Mouse (Mus musculus): ENCODE measurements at regions not wholly inside any gene's neighbourhood (a gene's known extent, or its start where the extent isn't known, plus 50 kb on each side); places are given as distances from the start of the nearest gene placed in this dataset.

DNA sequence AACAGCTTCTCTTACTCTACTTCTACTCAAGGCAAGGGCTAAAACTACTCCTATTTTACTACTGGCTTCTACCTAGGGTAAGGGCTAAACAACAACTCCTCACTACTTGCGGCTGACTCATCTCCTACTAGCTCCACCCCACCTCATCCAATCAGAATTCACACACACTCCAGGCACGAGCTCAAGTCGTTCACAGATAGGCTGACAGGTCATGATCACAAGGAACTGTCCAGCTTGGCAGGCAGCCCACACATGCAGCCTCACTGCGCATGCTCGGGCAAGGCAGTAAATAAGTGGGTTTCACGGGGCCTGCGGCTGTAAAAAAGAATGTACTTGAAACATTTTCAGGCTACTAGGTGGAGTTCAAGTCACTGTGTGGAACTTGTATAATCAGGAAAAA, 197.6 kb downstream of the Ccdc50 start:
- Histone ChIP-seq H3K27ac (ENCODE audit: low read depth, low read length) (no peak overlapping the region), H3K4me2 (ENCODE audit: low read length) (no peak overlapping the region), H3K27me3 (replicated peaks; ENCODE audit: control insufficient read depth, insufficient read depth, low read length) (no peaks in the 10 kb centered on the region), H3K36me3 (ENCODE audit: control insufficient read depth, insufficient read depth, low read length) (no peaks in the 10 kb centered on the region), H3K9me3 (replicated peaks; ENCODE audit: control insufficient read depth, low read length) (no peaks in the 10 kb centered on the region), H3K9ac (ENCODE audit: low read length) (no peak overlapping the region), H3K4me1 (ENCODE audit: control insufficient read depth, insufficient read depth, low read length) (no peaks in the 10 kb centered on the region), H3K4me3 (ENCODE audit: low read depth, low read length) (no peak overlapping the region)
- no peak for DNase-seq (ENCODE audit: low spot score)
- WGBS: 62% methylated on average over 7 of the region's 7 CpGs
- ATAC-seq: no peak

DNA sequence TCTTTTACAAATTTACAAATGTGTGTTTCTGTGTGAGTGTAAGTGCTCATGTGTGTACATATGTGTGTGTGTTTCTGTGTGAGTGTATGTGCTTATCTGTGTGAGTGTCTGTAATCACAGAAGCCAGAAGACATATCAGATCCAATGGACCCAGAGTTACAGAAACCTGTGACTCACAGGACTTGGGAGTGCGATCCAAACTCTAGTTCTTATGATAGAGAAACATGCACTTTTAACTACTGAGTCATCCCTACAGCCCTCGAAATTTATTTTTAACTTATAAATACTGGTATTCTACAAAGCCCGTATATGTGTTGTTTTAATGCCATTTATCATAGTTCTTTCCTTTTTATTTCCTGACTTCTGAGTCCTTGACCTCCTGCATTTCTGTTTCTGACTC, 220.7 kb downstream of the Ccdc50 start:
- H3K36me3 ChIP-seq (ENCODE audit: control insufficient read depth, insufficient read depth, low read length): no peaks in the 10 kb centered on the region
- no peak overlapping the region for H3K4me2 ChIP-seq (ENCODE audit: low read length)
- ATAC-seq (no peak), DNase-seq (ENCODE audit: low spot score) (no peak)
- H3K9ac ChIP-seq (ENCODE audit: low read length): no peak overlapping the region
- no peak overlapping the region for H3K27ac ChIP-seq (ENCODE audit: low read depth, low read length)
- no peaks in the 10 kb centered on the region for H3K4me1 ChIP-seq (ENCODE audit: control insufficient read depth, insufficient read depth, low read length)
- 92% methylated on average over 3 of the region's 3 CpGs for WGBS
- no peaks in the 10 kb centered on the region for H3K27me3 ChIP-seq (replicated peaks; ENCODE audit: control insufficient read depth, insufficient read depth, low read length)
- H3K9me3 ChIP-seq (replicated peaks; ENCODE audit: control insufficient read depth, low read length): no peaks in the 10 kb centered on the region
- H3K4me3 ChIP-seq (ENCODE audit: low read depth, low read length): no peak overlapping the region

GRCm38 (mm10) chr16:27641306-27641705, 252.6 kb downstream of the Ccdc50 start:
- H3K4me2 ChIP-seq (ENCODE audit: low read length): no peak overlapping the region
- ATAC-seq (no peak), DNase-seq (ENCODE audit: low spot score) (peak; percentile 24)
- 56% methylated on average over 2 of the region's 2 CpGs for WGBS
- no peaks in the 10 kb centered on the region for H3K4me1 ChIP-seq (ENCODE audit: control insufficient read depth, insufficient read depth, low read length)
- no peaks in the 10 kb centered on the region for H3K27me3 ChIP-seq (replicated peaks; ENCODE audit: control insufficient read depth, insufficient read depth, low read length)
- H3K27ac ChIP-seq (ENCODE audit: low read depth, low read length): no peak overlapping the region
- no peaks in the 10 kb centered on the region for H3K9me3 ChIP-seq (replicated peaks; ENCODE audit: control insufficient read depth, low read length)
- H3K9ac ChIP-seq (ENCODE audit: low read length): no peak overlapping the region
- no peaks in the 10 kb centered on the region for H3K36me3 ChIP-seq (ENCODE audit: control insufficient read depth, insufficient read depth, low read length)
- no peak overlapping the region for H3K4me3 ChIP-seq (ENCODE audit: low read depth, low read length)

DNA sequence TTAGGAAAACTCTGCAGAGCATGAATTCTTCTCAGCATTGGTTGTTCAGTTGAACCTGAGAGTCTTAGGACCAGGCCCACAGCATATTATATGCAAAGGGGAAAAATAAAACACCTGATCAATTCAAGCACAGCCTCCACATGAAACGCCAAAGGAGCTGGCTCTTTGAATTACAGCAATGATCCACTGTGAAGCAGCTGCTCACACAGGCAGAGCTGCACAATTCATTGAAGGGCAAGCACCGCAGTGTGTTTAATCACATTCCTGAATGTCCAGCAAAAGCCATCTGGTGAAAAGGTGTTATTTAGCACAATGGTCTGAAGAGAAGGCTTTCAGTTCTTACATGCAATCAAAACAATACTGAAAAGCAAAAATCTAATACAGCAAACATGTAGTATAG, 289.6 kb downstream of the Ccdc50 start:
- H3K27me3 ChIP-seq (replicated peaks; ENCODE audit: control insufficient read depth, insufficient read depth, low read length): no peaks in the 10 kb centered on the region
- 34% methylated on average over 2 of the region's 2 CpGs for WGBS
- no peaks in the 10 kb centered on the region for H3K36me3 ChIP-seq (ENCODE audit: control insufficient read depth, insufficient read depth, low read length)
- H3K4me1 ChIP-seq (ENCODE audit: control insufficient read depth, insufficient read depth, low read length): no peaks in the 10 kb centered on the region
- DNase-seq (ENCODE audit: low spot score): peak; percentile 33
- no peak overlapping the region for H3K27ac ChIP-seq (ENCODE audit: low read depth, low read length)
- H3K9ac ChIP-seq (ENCODE audit: low read length): no peak overlapping the region
- no peaks in the 10 kb centered on the region for H3K9me3 ChIP-seq (replicated peaks; ENCODE audit: control insufficient read depth, low read length)
- no peak for ATAC-seq
- no peak overlapping the region for H3K4me2 ChIP-seq (ENCODE audit: low read length)
- no peak overlapping the region for H3K4me3 ChIP-seq (ENCODE audit: low read depth, low read length)

DNA sequence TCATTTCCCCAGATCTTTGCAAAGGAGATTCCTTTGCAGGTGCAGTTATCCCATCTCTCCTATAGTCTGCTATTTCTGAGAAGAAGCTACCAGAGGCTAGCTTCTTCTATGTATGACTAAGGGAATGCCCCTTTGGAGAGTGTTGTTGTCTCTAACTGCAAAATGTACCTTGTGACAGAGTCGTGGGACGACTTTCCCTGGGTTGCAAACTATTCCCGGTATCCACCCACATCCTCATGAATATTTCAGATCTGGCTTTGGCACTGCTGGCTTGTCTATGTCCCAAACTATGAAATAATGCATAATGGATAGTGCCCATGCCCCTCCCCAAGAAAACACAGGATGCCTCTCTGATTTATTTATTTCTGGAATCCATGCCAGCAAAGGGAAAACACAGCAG, 294.3 kb downstream of the Ccdc50 start:
- DNase-seq (ENCODE audit: low spot score) (no peak), ATAC-seq (no peak)
- no peak overlapping the region for H3K9ac ChIP-seq (ENCODE audit: low read length)
- 86% methylated on average over 3 of the region's 3 CpGs for WGBS
- H3K9me3 ChIP-seq (replicated peaks; ENCODE audit: control insufficient read depth, low read length): no peaks in the 10 kb centered on the region
- H3K4me1 ChIP-seq (ENCODE audit: control insufficient read depth, insufficient read depth, low read length): no peaks in the 10 kb centered on the region
- H3K4me2 ChIP-seq (ENCODE audit: low read length): no peak overlapping the region
- H3K36me3 ChIP-seq (ENCODE audit: control insufficient read depth, insufficient read depth, low read length): no peaks in the 10 kb centered on the region
- no peak overlapping the region for H3K4me3 ChIP-seq (ENCODE audit: low read depth, low read length)
- H3K27ac ChIP-seq (ENCODE audit: low read depth, low read length): no peak overlapping the region
- no peaks in the 10 kb centered on the region for H3K27me3 ChIP-seq (replicated peaks; ENCODE audit: control insufficient read depth, insufficient read depth, low read length)

DNA sequence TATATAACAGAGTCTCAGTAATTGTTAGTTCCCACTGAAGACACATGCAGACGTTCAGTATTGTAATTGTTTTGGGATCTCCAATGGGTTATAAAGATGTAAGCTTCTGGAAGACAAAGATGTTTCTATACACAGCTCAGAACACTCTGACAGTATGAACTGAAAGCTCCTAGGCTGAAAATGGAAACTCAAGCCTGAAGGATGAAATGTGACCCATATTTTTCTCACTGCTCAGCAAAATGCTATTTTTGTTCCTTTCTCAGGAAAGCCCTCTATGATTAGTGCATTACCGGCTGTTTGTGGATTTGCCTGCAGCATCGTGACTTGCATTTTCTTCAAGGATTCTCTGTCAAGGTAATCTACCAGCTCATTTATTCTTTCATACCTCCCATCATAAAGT, 295.2 kb downstream of the Ccdc50 start:
- ATAC-seq (no peak), DNase-seq (ENCODE audit: low spot score) (no peak)
- no peaks in the 10 kb centered on the region for H3K9me3 ChIP-seq (replicated peaks; ENCODE audit: control insufficient read depth, low read length)
- no peaks in the 10 kb centered on the region for H3K36me3 ChIP-seq (ENCODE audit: control insufficient read depth, insufficient read depth, low read length)
- H3K27ac ChIP-seq (ENCODE audit: low read depth, low read length): no peak overlapping the region
- no peak overlapping the region for H3K4me3 ChIP-seq (ENCODE audit: low read depth, low read length)
- H3K4me1 ChIP-seq (ENCODE audit: control insufficient read depth, insufficient read depth, low read length): no peaks in the 10 kb centered on the region
- no peak overlapping the region for H3K9ac ChIP-seq (ENCODE audit: low read length)
- H3K4me2 ChIP-seq (ENCODE audit: low read length): no peak overlapping the region
- 79% methylated on average over 3 of the region's 3 CpGs for WGBS
- H3K27me3 ChIP-seq (replicated peaks; ENCODE audit: control insufficient read depth, insufficient read depth, low read length): no peaks in the 10 kb centered on the region

GRCm38 (mm10) chr16:27709946-27710345, 321.3 kb downstream of the Ccdc50 start:
- no peaks in the 10 kb centered on the region for H3K9me3 ChIP-seq (replicated peaks; ENCODE audit: control insufficient read depth, low read length)
- H3K27me3 ChIP-seq (replicated peaks; ENCODE audit: control insufficient read depth, insufficient read depth, low read length): no peaks in the 10 kb centered on the region
- WGBS: 76% methylated on average over 5 of the region's 5 CpGs
- no peak for ATAC-seq
- H3K4me2 ChIP-seq (ENCODE audit: low read length): no peak overlapping the region
- no peaks in the 10 kb centered on the region for H3K36me3 ChIP-seq (ENCODE audit: control insufficient read depth, insufficient read depth, low read length)
- H3K27ac ChIP-seq (ENCODE audit: low read depth, low read length): no peak overlapping the region
- H3K9ac ChIP-seq (ENCODE audit: low read length): no peak overlapping the region
- DNase-seq (ENCODE audit: low spot score): no peak
- no peaks in the 10 kb centered on the region for H3K4me1 ChIP-seq (ENCODE audit: control insufficient read depth, insufficient read depth, low read length)
- no peak overlapping the region for H3K4me3 ChIP-seq (ENCODE audit: low read depth, low read length)

- ATAC-seq: no peak
- Histone ChIP-seq H3K4me3 (ENCODE audit: low read depth, low read length) (no peak overlapping the region), H3K9me3 (replicated peaks; ENCODE audit: control insufficient read depth, low read length) (no peaks in the 10 kb centered on the region), H3K9ac (ENCODE audit: low read length) (no peak overlapping the region), H3K27me3 (replicated peaks; ENCODE audit: control insufficient read depth, insufficient read depth, low read length) (no peaks in the 10 kb centered on the region), H3K36me3 (ENCODE audit: control insufficient read depth, insufficient read depth, low read length) (no peaks in the 10 kb centered on the region), H3K27ac (ENCODE audit: low read depth, low read length) (no peak overlapping the region), H3K4me2 (ENCODE audit: low read length) (no peak overlapping the region), H3K4me1 (ENCODE audit: control insufficient read depth, insufficient read depth, low read length) (no peaks in the 10 kb centered on the region)
- WGBS: 85% methylated on average over 2 of the region's 2 CpGs
- peak; percentile 6 for DNase-seq (ENCODE audit: low spot score)
Measured at GRCm38 (mm10) chr16:27723445-27723844, 334.8 kb downstream of the Ccdc50 start.

Data from forebrain, embryonic 14.5 days (tissue).